ENCODE assay signal across 32 mouse cellular contexts in the genomic region with DNA sequence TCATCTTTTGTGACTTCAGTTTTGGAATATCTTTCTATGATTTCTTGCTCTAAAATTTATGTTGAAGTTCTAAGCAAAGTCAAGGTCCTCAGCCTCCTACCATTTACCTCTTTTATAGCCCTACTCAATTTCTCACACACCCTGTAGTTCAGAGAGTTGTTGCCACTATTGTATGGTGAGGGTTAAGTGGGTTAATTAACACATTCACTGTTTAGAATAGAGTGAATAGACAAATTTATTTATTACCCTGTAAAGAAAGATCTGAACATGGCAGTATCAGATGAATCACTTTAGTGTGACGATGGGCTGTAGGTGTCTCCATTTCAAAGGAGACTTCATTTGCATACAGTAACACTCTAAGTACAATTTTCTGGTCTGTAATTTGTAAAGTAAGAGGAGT.
"Had no signal": no experiment of that assay in that cellular context is flagged by ENCODE, and none has a peak within 500 bp of the region (broad histone marks: within the 10 kb centered on the region; RNA-seq: fewer than 3 reads in every experiment).

No protein-coding gene starts in this region.

- H3K4me2 ChIP-seq: limb, embryonic 12.5 days; limb, embryonic 13.5 days; limb, embryonic 15.5 days; liver, embryonic 11.5 days; liver, embryonic 12.5 days; liver, embryonic 13.5 days; liver, embryonic 15.5 days; lung, embryonic 14.5 days; lung, embryonic 15.5 days; midbrain, embryonic 11.5 days; midbrain, embryonic 12.5 days; midbrain, embryonic 13.5 days; midbrain, embryonic 15.5 days had no signal

- H3K27ac ChIP-seq: left cerebral cortex, adult 2 months; limb, embryonic 10.5 days; limb, embryonic 12.5 days; limb, embryonic 13.5 days; limb, embryonic 15.5 days; liver, embryonic 12.5 days; liver, embryonic 13.5 days; liver, embryonic 14.5 days; liver, embryonic 15.5 days; lung, embryonic 15.5 days; macrophage; midbrain, embryonic 10.5 days; midbrain, embryonic 12.5 days; midbrain, embryonic 13.5 days; midbrain, embryonic 15.5 days had no signal

- H3K4me3 ChIP-seq: left cerebral cortex, adult 2 months; limb, embryonic 10.5 days; limb, embryonic 12.5 days; limb, embryonic 13.5 days; limb, embryonic 15.5 days; liver, embryonic 12.5 days; liver, embryonic 13.5 days; liver, embryonic 15.5 days; lung, embryonic 15.5 days; megakaryocyte, embryonic 14.5 days; midbrain, embryonic 10.5 days; midbrain, embryonic 12.5 days; midbrain, embryonic 13.5 days; midbrain, embryonic 15.5 days; myocyte had no signal

- H3K27me3 ChIP-seq: limb, embryonic 12.5 days; limb, embryonic 13.5 days; limb, embryonic 15.5 days; liver, embryonic 12.5 days; liver, embryonic 13.5 days; liver, embryonic 15.5 days; lung, embryonic 15.5 days; megakaryocyte, embryonic 14.5 days; midbrain, embryonic 12.5 days; midbrain, embryonic 13.5 days; midbrain, embryonic 15.5 days had no signal

- H3K9me3 ChIP-seq: limb, embryonic 10.5 days; limb, embryonic 12.5 days; limb, embryonic 13.5 days; limb, embryonic 15.5 days; liver, embryonic 12.5 days; liver, embryonic 13.5 days; liver, embryonic 15.5 days; lung, embryonic 15.5 days; midbrain, embryonic 10.5 days; midbrain, embryonic 12.5 days; midbrain, embryonic 13.5 days; midbrain, embryonic 15.5 days had no signal

- ATAC-seq: liver, embryonic 12.5 days; liver, postnatal 0 days; lung, postnatal 0 days; midbrain, embryonic 13.5 days; midbrain, embryonic 15.5 days; midbrain, embryonic 16.5 days had no signal

- DNase-seq: left cerebral cortex, postnatal 4 days; liver; liver, embryonic 13.5 days; liver, postnatal 0 days; lung, adult 18-20 months; lung, adult 2 months; lung, embryonic 14.5 days; lung, postnatal 10 days; lung, postnatal 14 days; lung, postnatal 36 days; lung, postnatal 4 days; midbrain, embryonic 14.5 days had no signal

- H3K9ac ChIP-seq: limb, embryonic 12.5 days; limb, embryonic 13.5 days; limb, embryonic 15.5 days; liver, embryonic 12.5 days; liver, embryonic 13.5 days; liver, embryonic 14.5 days; liver, embryonic 15.5 days; liver, postnatal 0 days; lung, embryonic 14.5 days; lung, embryonic 15.5 days; midbrain, embryonic 12.5 days; midbrain, embryonic 13.5 days; midbrain, embryonic 15.5 days had no signal

- H3K4me1 ChIP-seq: limb, embryonic 10.5 days; limb, embryonic 12.5 days; limb, embryonic 13.5 days; limb, embryonic 15.5 days; liver, embryonic 12.5 days; liver, embryonic 13.5 days; liver, embryonic 15.5 days; lung, embryonic 15.5 days; megakaryocyte, embryonic 14.5 days; midbrain, embryonic 10.5 days; midbrain, embryonic 12.5 days; midbrain, embryonic 13.5 days; midbrain, embryonic 15.5 days had no signal

- H3K36me3 ChIP-seq: limb, embryonic 10.5 days; limb, embryonic 12.5 days; limb, embryonic 13.5 days; limb, embryonic 15.5 days; liver, embryonic 12.5 days; liver, embryonic 13.5 days; liver, embryonic 15.5 days; lung, embryonic 15.5 days; midbrain, embryonic 10.5 days; midbrain, embryonic 12.5 days; midbrain, embryonic 13.5 days; midbrain, embryonic 15.5 days had no signal
